Mouse (Mus musculus) hindbrain, embryonic 15.5 days (tissue): Measurements from ENCODE around the gene Tcap. TPM values are rescaled to one million over a fixed set of nuclear protein-coding genes. Genes with fewer than 3 reads are reported as not detected.

Experiments used
- ATAC-seq: fragments of 200-750 bp; cut with Nextera tagmentation; 2 replicates; pipeline ENCODE4 v1.8.0; 2017; ENCODE audit warnings: low read depth, moderate number of reproducible peaks, moderate TSS enrichment; ENCODE audit not compliant: low FRiP score
- H3K27ac ChIP-seq: fragments of 300-500 bp; sonication (generic); replicated peaks from 2 replicates; pipeline ENCODE4 v1.5.1; 2015; ENCODE audit warnings: mild to moderate bottlenecking, inconsistent platforms
- H3K27me3 ChIP-seq: fragments of 300-500 bp; sonication (generic); 2 replicates; pipeline ENCODE4 v1.6.1; 2015; ENCODE audit warnings: control low read depth, inconsistent platforms
- H3K36me3 ChIP-seq: fragments of 300-500 bp; sonication (generic); 2 replicates; pipeline ENCODE4 v1.6.1; 2015; ENCODE audit warnings: control low read depth, inconsistent platforms
- H3K4me1 ChIP-seq: fragments of 300-500 bp; sonication (generic); replicated peaks from 2 replicates; pipeline ENCODE4 v1.6.1; 2015; ENCODE audit warnings: control low read depth, inconsistent platforms
- H3K4me2 ChIP-seq: fragments of 300-500 bp; sonication (generic); 2 replicates; pipeline ENCODE4 v1.6.1; 2015; ENCODE audit warnings: moderate library complexity, mild to moderate bottlenecking, inconsistent platforms
- H3K4me3 ChIP-seq: fragments of 300-500 bp; sonication (generic); 2 replicates; pipeline ENCODE4 v1.5.1; 2015; ENCODE audit warnings: mild to moderate bottlenecking, inconsistent platforms
- H3K9ac ChIP-seq: fragments of 300-500 bp; sonication (generic); 2 replicates; pipeline ENCODE4 v1.6.1; 2015; ENCODE audit warnings: inconsistent platforms
- H3K9me3 ChIP-seq: fragments of 300-500 bp; sonication (generic); 2 replicates; pipeline ENCODE4 v1.6.1; 2016; ENCODE audit warnings: control low read depth, inconsistent platforms
- WGBS: fragments of 180-500 bp; shearing (Covaris S2); methylation state at CpG from one replicate; pipeline ENCODE4 v1.1.7; 2015; 5-methylcytosine and 5-hydroxymethylcytosine counted together
- polyA plus RNA-seq: library from polyadenylated mRNA; unstranded; fragments of >200 nt; fragmentation: Nextera tagmentation; extraction: Ambion mirVana; gene quantifications from 2 replicates; pipeline ENCODE4 v1.2.1, GENCODE M21; 2015

Gene Tcap
- polyA plus RNA-seq, 1 experiment from 2014 or later: not detected

GRCm38 (mm10) chr11:98400161-98400726 is 16.6 kb downstream of the Tcap start, which contains the start of gene Pgap3:
Pgap3 (minus strand) TSS chr11:98400490.
- Histone ChIP-seq H3K9ac (peak within 1 kb of the TSS; percentile 66), H3K9me3 (no peaks in the 10 kb centered on the region), H3K27ac (peak within 1 kb of the TSS; percentile 95), H3K36me3 (no peaks in the 10 kb centered on the region), H3K4me3 (peak within 1 kb of the TSS; percentile 66), H3K27me3 (no peaks in the 10 kb centered on the region), H3K4me1 (peaks cover 12% of the 10 kb centered on the region), H3K4me2 (peak within 1 kb of the TSS; percentile 69)
- ATAC-seq: peak; percentile 97
- 0% methylated on average over 40 of the region's 40 CpGs for WGBS

GRCm38 (mm10) chr11:98400816-98401215 is 17.2 kb downstream of the Tcap start:
- Histone ChIP-seq H3K9me3 (no peaks in the 10 kb centered on the region), H3K27ac (peak overlapping the region; percentile 95), H3K4me2 (peak overlapping the region; percentile 69), H3K27me3 (no peaks in the 10 kb centered on the region), H3K36me3 (no peaks in the 10 kb centered on the region), H3K4me1 (peaks cover 12% of the 10 kb centered on the region), H3K9ac (peak overlapping the region; percentile 66), H3K4me3 (peak overlapping the region; percentile 66)
- no peak for ATAC-seq
- 60% methylated on average over 3 of the region's 3 CpGs for WGBS

DNA sequence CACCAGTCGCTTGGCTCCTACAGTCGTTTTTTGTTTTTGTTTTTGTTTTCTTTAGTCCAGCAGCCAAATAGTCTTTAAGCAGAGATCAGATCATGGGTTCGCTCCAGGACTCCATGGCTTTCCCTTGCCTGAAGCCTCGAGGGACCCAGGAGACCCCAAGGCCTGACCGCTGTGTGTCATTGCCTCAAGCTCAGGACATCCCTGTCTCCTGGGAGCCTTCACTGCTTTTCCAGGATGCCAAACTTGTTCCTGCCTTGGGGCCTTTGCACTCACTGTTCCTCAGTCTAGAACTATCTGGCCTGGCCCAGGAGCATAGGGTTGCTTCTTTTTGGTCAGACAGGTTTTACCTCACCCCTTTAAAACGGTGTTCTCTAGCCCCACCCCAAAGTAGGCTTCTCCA is 23.0 kb downstream of the Tcap start:
- Histone ChIP-seq H3K36me3 (no peaks in the 10 kb centered on the region), H3K27me3 (peaks cover 15% of the 10 kb centered on the region), H3K27ac (no peak overlapping the region), H3K9me3 (no peaks in the 10 kb centered on the region), H3K9ac (no peak overlapping the region), H3K4me3 (no peak overlapping the region), H3K4me1 (no peaks in the 10 kb centered on the region), H3K4me2 (no peak overlapping the region)
- ATAC-seq: no peak
- 77% methylated on average over 6 of the region's 6 CpGs for WGBS

GRCm38 (mm10) chr11:98408872-98409271 is 25.3 kb downstream of the Tcap start:
- Histone ChIP-seq H3K27ac (0 out of 2 replicates have a peak overlapping the region, but pooled peaks have one; percentile 51), H3K27me3 (peaks cover 29% of the 10 kb centered on the region), H3K4me1 (peaks cover 19% of the 10 kb centered on the region), H3K4me2 (0 out of 2 replicates have a peak overlapping the region, but pooled peaks have one; percentile 13), H3K4me3 (no peak overlapping the region), H3K9me3 (no peaks in the 10 kb centered on the region), H3K36me3 (no peaks in the 10 kb centered on the region), H3K9ac (no peak overlapping the region)
- peak; percentile 17; the same call in 1 of the 2 replicates for ATAC-seq
- 32% methylated on average over 8 of the region's 8 CpGs for WGBS

DNA sequence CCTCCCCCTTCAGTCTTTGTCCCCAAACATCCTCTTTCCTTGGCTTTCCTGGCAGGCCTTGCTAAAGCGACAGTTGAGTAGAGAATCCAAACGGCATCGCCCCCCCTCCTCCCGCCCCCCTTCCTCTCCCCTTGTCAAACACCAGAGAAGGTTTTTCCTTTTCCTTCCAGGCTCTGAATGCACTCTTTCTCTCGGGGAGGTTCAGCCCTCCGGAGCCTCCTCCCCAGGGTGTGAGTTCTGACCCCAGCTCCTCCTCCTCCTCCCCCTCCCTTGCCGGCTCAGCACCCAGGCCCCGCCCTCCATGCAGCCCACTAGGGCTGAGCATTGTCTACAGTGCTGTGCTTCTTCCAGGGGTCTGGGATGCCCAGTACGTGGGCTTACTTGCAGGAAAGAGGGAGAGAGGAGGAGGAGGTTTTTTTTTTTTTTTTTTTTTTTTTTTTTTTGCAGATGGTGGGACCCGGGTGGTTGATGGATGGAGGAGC is 25.8 kb downstream of the Tcap start:
- H3K4me1 ChIP-seq: peaks cover 23% of the 10 kb centered on the region
- peaks cover 32% of the 10 kb centered on the region for H3K27me3 ChIP-seq
- WGBS: 0% methylated on average over 8 of the region's 10 CpGs
- H3K9ac ChIP-seq: no peak overlapping the region
- peak overlapping the region; percentile 13; the same call in 1 of the 2 replicates for H3K4me2 ChIP-seq
- H3K27ac ChIP-seq: no peak overlapping the region
- H3K4me3 ChIP-seq: no peak overlapping the region
- peak; percentile 56; the same call in 1 of the 2 replicates for ATAC-seq
- H3K9me3 ChIP-seq: no peaks in the 10 kb centered on the region
- no peaks in the 10 kb centered on the region for H3K36me3 ChIP-seq

DNA sequence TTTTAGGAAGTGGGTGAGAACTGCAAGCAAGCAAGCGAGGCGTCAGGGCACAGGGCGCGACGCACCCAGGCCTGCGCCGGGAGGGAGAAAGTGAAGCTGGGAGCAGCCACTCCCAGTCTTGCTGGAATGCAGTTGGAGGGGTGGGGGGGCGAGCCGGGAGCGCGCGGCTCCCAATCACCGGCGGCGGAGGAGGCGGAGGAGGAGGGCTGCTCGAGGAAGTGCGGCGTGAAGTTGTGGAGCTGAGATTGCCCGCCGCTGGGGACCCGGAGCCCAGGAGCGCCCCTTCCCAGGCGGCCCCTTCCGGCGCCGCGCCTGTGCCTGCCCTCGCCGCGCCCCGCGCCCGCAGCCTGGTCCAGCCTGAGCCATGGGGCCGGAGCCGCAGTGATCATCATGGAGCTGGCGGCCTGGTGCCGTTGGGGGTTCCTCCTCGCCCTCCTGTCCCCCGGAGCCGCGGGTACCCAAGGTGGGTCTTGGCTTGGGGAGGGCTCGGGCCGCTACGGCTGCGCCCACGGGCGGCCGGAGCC is 28.7 kb downstream of the Tcap start, which contains the start of gene Erbb2:
Gene Erbb2 (plus strand): TSS at position 198 of the 524 bp plus-strand sequence.
- WGBS: 0% methylated on average over 47 of the region's 49 CpGs
- Histone ChIP-seq H3K36me3 (no peaks in the 10 kb centered on the region), H3K4me2 (peak within 1 kb of the TSS; percentile 96), H3K4me1 (peaks cover 29% of the 10 kb centered on the region), H3K9ac (peak within 1 kb of the TSS; percentile 56), H3K27me3 (peaks cover 32% of the 10 kb centered on the region), H3K27ac (peak within 1 kb of the TSS; percentile 82), H3K4me3 (peak within 1 kb of the TSS; percentile 63), H3K9me3 (no peaks in the 10 kb centered on the region)
- ATAC-seq: peak; percentile 59; the same call in 1 of the 2 replicates

DNA sequence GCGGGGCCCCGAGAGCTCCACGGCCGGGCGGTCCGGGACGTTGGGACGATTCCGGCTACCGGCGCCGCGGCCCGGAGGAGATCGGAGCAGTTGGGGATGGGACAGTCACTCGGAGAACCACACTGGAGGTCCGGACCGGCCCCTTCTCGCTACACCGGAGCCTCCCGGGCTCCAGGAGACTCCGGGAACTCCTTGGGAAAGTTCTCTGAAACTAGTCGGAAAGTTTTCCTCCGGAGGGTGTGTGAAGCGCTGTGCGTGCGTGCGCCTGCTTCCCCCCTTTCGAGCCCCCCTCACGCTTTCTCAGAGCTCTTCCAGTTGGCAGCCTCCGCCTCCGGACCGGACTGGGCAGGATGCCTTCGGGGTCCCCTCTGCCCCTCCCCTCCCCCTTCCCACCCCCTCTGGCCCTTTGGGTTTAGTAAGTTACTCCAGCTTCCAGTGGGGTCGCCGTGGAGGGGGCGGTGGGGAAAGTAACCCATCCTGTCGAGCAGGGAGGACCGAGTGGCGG is 29.2 kb downstream of the Tcap start:
- Histone ChIP-seq H3K4me1 (peaks cover 29% of the 10 kb centered on the region), H3K27ac (peak overlapping the region; percentile 82), H3K4me3 (peak overlapping the region; percentile 63), H3K27me3 (peaks cover 32% of the 10 kb centered on the region), H3K9ac (peak overlapping the region; percentile 56), H3K36me3 (no peaks in the 10 kb centered on the region), H3K9me3 (no peaks in the 10 kb centered on the region), H3K4me2 (peak overlapping the region; percentile 96)
- ATAC-seq: peak; percentile 50; the same call in 1 of the 2 replicates
- WGBS: 0% methylated on average over 40 of the region's 40 CpGs

DNA sequence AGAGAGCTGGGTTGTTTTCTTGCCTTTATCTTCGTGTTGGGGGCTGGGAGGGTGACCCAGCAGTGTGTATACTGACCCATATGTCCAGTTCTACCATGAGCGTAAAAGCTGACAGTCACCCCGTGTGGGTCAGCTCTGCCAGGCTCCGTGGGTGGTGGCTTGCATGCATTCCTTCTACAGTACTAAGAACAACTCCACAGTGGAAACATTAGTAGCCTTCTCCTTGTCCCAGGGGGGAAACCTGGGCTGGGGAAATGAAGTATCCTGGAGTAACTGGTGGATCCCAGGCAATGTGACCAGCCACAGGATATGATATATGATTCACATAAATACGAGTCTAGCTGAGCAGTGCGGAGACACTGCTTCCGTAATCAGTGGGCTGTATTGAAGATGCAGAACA is 30.1 kb downstream of the Tcap start:
- ATAC-seq: no peak
- H3K4me1 ChIP-seq: peaks cover 29% of the 10 kb centered on the region
- peak overlapping the region; percentile 63 for H3K4me3 ChIP-seq
- H3K9me3 ChIP-seq: no peaks in the 10 kb centered on the region
- H3K4me2 ChIP-seq: peak overlapping the region; percentile 96
- no peak overlapping the region for H3K27ac ChIP-seq
- H3K27me3 ChIP-seq: peaks cover 32% of the 10 kb centered on the region
- no peaks in the 10 kb centered on the region for H3K36me3 ChIP-seq
- 17% methylated on average over 7 of the region's 7 CpGs for WGBS
- H3K9ac ChIP-seq: no peak overlapping the region

DNA sequence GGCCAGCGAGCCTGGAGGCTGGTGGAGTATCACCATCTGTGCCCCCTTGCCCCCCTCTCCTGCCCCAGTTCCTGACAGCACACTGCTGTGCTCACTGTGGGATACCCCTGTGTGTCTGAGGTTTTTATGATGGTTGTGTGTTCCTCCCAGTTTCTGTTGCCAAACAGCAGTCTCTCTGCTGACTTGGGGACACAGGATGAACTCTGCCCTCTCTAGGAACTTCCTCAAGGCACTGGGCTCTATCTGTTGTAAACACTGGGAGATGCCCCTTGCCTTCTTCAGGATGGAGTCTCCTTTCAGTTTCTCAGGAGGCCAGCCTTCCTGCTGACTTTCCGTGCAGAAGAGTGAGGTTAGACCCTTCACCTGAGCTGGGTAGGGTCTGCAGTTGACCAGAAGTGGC is 30.6 kb downstream of the Tcap start:
- peaks cover 29% of the 10 kb centered on the region for H3K4me1 ChIP-seq
- H3K36me3 ChIP-seq: no peaks in the 10 kb centered on the region
- no peak overlapping the region for H3K4me3 ChIP-seq
- WGBS: 15% methylated on average over 2 of the region's 2 CpGs
- H3K9me3 ChIP-seq: no peaks in the 10 kb centered on the region
- no peak for ATAC-seq
- H3K4me2 ChIP-seq: peak overlapping the region; percentile 96
- H3K9ac ChIP-seq: no peak overlapping the region
- H3K27ac ChIP-seq: no peak overlapping the region
- peaks cover 32% of the 10 kb centered on the region for H3K27me3 ChIP-seq

DNA sequence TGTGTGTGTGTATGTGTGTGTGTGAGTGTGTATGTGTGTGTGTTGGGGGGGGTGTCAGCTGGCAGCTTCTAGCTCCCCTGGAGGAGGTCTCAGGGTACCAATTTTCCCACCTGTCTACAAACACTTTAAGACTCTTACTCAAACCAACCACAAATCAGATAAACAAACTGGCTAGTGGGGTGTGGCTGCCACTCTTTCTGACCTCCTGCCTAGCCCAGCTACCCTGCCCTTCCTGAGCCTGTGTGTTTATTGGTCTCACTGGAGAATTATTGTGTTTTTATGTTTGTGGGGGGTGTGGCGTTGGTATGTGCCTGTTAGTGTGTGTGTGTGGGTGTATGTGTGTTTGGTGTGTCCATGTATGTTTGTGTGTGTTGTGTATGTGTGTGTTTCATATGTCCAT is 33.5 kb downstream of the Tcap start:
- Histone ChIP-seq H3K9me3 (no peaks in the 10 kb centered on the region), H3K4me1 (peaks cover 27% of the 10 kb centered on the region), H3K9ac (no peak overlapping the region), H3K27ac (no peak overlapping the region), H3K4me3 (no peak overlapping the region), H3K27me3 (peaks cover 15% of the 10 kb centered on the region), H3K36me3 (no peaks in the 10 kb centered on the region), H3K4me2 (no peak overlapping the region)
- WGBS: 92% methylated on average over 1 of the region's 1 CpGs
- no peak for ATAC-seq

DNA sequence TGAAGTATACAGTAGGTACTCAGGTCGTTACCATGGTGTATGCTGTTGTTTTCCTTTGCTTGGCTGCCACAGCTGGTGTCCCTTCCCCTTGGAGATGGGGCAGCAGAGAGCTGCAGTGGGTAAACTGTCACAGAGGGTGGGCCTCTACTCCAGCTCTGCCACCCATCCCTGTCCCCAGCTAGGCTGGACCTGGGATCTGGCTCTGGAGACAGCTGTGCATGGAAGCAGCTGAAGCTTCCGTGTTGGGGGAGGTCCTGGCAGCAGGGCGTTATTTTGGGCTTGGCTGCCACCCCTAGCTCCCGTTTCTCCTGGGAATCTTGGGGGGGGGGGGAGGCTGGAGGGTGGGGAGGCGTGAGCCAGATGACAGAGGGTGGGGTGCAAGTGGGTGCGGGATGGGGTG is 34.7 kb downstream of the Tcap start:
- no peak overlapping the region for H3K27ac ChIP-seq
- 63% methylated on average over 5 of the region's 6 CpGs for WGBS
- no peak for ATAC-seq
- H3K9ac ChIP-seq: no peak overlapping the region
- no peaks in the 10 kb centered on the region for H3K36me3 ChIP-seq
- H3K9me3 ChIP-seq: no peaks in the 10 kb centered on the region
- H3K27me3 ChIP-seq: peaks cover 7% of the 10 kb centered on the region
- peaks cover 15% of the 10 kb centered on the region; the same call in 1 of the 2 replicates for H3K4me1 ChIP-seq
- no peak overlapping the region for H3K4me2 ChIP-seq
- H3K4me3 ChIP-seq: no peak overlapping the region

- Histone ChIP-seq H3K9me3 (no peaks in the 10 kb centered on the region), H3K4me2 (no peak overlapping the region), H3K27ac (no peak overlapping the region), H3K36me3 (no peaks in the 10 kb centered on the region), H3K4me3 (no peak overlapping the region), H3K4me1 (peaks cover 7% of the 10 kb centered on the region; the same call in 1 of the 2 replicates), H3K27me3 (peaks cover under 1% of the 10 kb centered on the region), H3K9ac (no peak overlapping the region)
- 85% methylated on average over 10 of the region's 10 CpGs for WGBS
- ATAC-seq: no peak
These were observed 35.4 kb downstream of the Tcap start for GRCm38 (mm10) chr11:98418939-98419547.
